Mouse (Mus musculus) intestine, embryonic 14.5 days (tissue): ENCODE results near the gene Sowahd. TPM values are rescaled to one million over a fixed set of nuclear protein-coding genes. Genes with fewer than 3 reads are reported as not detected.

Source experiments
- ATAC-seq: fragments of 200-750 bp; cut with Nextera tagmentation; replicated peaks from 2 replicates; pipeline ENCODE4 v1.8.0; 2017; ENCODE audit warnings: low read depth, moderate number of reproducible peaks, moderate TSS enrichment, moderate library complexity; ENCODE audit not compliant: low FRiP score, low TSS enrichment
- DNase-seq: peaks from one replicate; pipeline ENCODE4 v3.0.0-alpha.2; 2018; ENCODE audit warnings: low spot score
- H3K27ac ChIP-seq: fragments of 300-500 bp; sonication (generic); 2 replicates; pipeline ENCODE4 v1.5.1; 2014; ENCODE audit warnings: low read depth, mild to moderate bottlenecking, control low read depth
- H3K27me3 ChIP-seq: fragments of 300-500 bp; sonication (generic); replicated peaks from 2 replicates; pipeline ENCODE4 v1.6.1; 2014; ENCODE audit warnings: low read length, control low read depth; ENCODE audit not compliant: control insufficient read depth, insufficient read depth
- H3K36me3 ChIP-seq: fragments of 300-500 bp; sonication (generic); 2 replicates; pipeline ENCODE4 v1.6.1; 2014; ENCODE audit warnings: low read length, control low read depth; ENCODE audit not compliant: control insufficient read depth, insufficient read depth
- H3K4me1 ChIP-seq: fragments of 300-500 bp; sonication (generic); replicated peaks from 2 replicates; pipeline ENCODE4 v1.6.1; 2014; ENCODE audit warnings: low read length, control low read depth, mixed read lengths; ENCODE audit not compliant: control insufficient read depth, insufficient read depth
- H3K4me2 ChIP-seq: fragments of 300-500 bp; sonication (generic); 2 replicates; pipeline ENCODE4 v1.6.1; 2014; ENCODE audit warnings: low read length
- H3K4me3 ChIP-seq: fragments of 300-500 bp; sonication (generic); 2 replicates; pipeline ENCODE4 v1.5.1; 2014; ENCODE audit warnings: low read depth, low read length, control low read depth, mixed read lengths
- H3K9ac ChIP-seq: fragments of 300-500 bp; sonication (generic); 2 replicates; pipeline ENCODE4 v1.6.1; 2014; ENCODE audit warnings: mild to moderate bottlenecking, low read length
- H3K9me3 ChIP-seq: fragments of 300-500 bp; sonication (generic); 2 replicates; pipeline ENCODE4 v1.6.1; 2016; ENCODE audit warnings: low read length, control low read depth; ENCODE audit not compliant: control insufficient read depth
- WGBS: fragments of 180-500 bp; shearing (Covaris S2); extraction: QIAGEN DNeasy Blood & Tissue Kit; methylation state at CpG from one replicate; pipeline ENCODE4 v1.1.7; 2014; 5-methylcytosine and 5-hydroxymethylcytosine counted together
- polyA plus RNA-seq: library from polyadenylated mRNA; unstranded; fragments of >200 nt; fragmentation: Nextera tagmentation; extraction: Ambion mirVana; gene quantifications from 2 replicates; pipeline ENCODE4 v1.2.1, GENCODE M21; 2014

The Sowahd gene
- polyA plus RNA-seq, 1 experiment from 2014 or later: not detected

- H3K9me3 ChIP-seq: no peaks in the 10 kb centered on the region
- H3K4me1 ChIP-seq: no peaks in the 10 kb centered on the region
- ATAC-seq (peak; percentile 10; the same call in 1 of the 2 replicates), DNase-seq (peak; percentile 65)
- no peaks in the 10 kb centered on the region for H3K27me3 ChIP-seq
- H3K4me3 ChIP-seq: peak overlapping the region; percentile 59
- 9% methylated on average over 19 of the region's 19 CpGs for WGBS
- H3K36me3 ChIP-seq: peaks cover 20% of the 10 kb centered on the region
- H3K9ac ChIP-seq: peak overlapping the region; percentile 79
- H3K27ac ChIP-seq: peak overlapping the region; percentile 87
- H3K4me2 ChIP-seq: peak overlapping the region; percentile 61
Measured at GRCm38 (mm10) chrX:37084318-37084926, 35.8 kb downstream of the Sowahd start.

- DNase-seq (peak; percentile 86), ATAC-seq (peak; percentile 93)
- H3K27me3 ChIP-seq: no peaks in the 10 kb centered on the region
- peak within 1 kb of the TSS; percentile 79 for H3K9ac ChIP-seq
- H3K4me2 ChIP-seq: peak within 1 kb of the TSS; percentile 61
- H3K9me3 ChIP-seq: no peaks in the 10 kb centered on the region
- H3K27ac ChIP-seq: peak within 1 kb of the TSS; percentile 87
- 12% methylated on average over 38 of the region's 38 CpGs for WGBS
- H3K36me3 ChIP-seq: peaks cover 20% of the 10 kb centered on the region
- no peaks in the 10 kb centered on the region for H3K4me1 ChIP-seq
- H3K4me3 ChIP-seq: peak within 1 kb of the TSS; percentile 59
Measured at GRCm38 (mm10) chrX:37084927-37085660, 36.4 kb downstream of the Sowahd start, which contains the start of gene Rpl39. Gene Rpl39, minus strand, starts transcription at chrX:37085402.

DNA sequence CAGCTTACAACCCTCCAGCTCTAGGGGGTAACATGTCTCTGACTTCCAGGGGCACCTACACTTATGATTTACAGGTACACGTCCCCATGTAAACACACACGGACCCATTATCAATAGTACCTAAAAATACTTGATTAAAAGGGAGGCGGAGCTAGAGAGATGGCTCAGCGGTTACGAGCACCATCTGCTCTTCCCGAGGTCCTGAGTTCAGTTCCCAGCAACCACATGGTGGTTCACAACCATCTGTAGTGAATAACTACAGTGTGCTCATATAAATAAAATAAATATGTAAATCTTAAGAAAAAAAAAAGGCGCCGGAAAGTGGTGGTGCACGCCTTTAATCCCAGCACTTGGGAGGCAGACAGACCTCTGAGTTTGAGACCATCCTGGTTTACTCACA, 37.0 kb downstream of the Sowahd start:
- Histone ChIP-seq H3K36me3 (peaks cover 20% of the 10 kb centered on the region), H3K4me3 (peak overlapping the region; percentile 59), H3K4me1 (no peaks in the 10 kb centered on the region), H3K27me3 (no peaks in the 10 kb centered on the region), H3K9me3 (no peaks in the 10 kb centered on the region), H3K27ac (peak overlapping the region; percentile 87), H3K4me2 (peak overlapping the region; percentile 42), H3K9ac (peak overlapping the region; percentile 31)
- no peak for DNase-seq
- ATAC-seq: peak; percentile 57
- 16% methylated on average over 9 of the region's 9 CpGs for WGBS

- H3K36me3 ChIP-seq: peaks cover 8% of the 10 kb centered on the region
- no peak overlapping the region for H3K9ac ChIP-seq
- no peak overlapping the region for H3K4me2 ChIP-seq
- WGBS: 88% methylated on average over 1 of the region's 1 CpGs
- ATAC-seq: no peak
- no peak for DNase-seq
- no peak overlapping the region for H3K27ac ChIP-seq
- H3K9me3 ChIP-seq: no peaks in the 10 kb centered on the region
- no peaks in the 10 kb centered on the region for H3K27me3 ChIP-seq
- H3K4me3 ChIP-seq: no peak overlapping the region
- no peaks in the 10 kb centered on the region for H3K4me1 ChIP-seq
Measured at GRCm38 (mm10) chrX:37088778-37089177, 40.1 kb downstream of the Sowahd start.

- Histone ChIP-seq H3K9me3 (no peaks in the 10 kb centered on the region), H3K9ac (no peak overlapping the region), H3K4me2 (no peak overlapping the region), H3K4me1 (no peaks in the 10 kb centered on the region), H3K4me3 (no peak overlapping the region), H3K27me3 (no peaks in the 10 kb centered on the region), H3K27ac (no peak overlapping the region), H3K36me3 (peaks cover 11% of the 10 kb centered on the region)
- DNase-seq (no peak), ATAC-seq (no peak)
- 70% methylated on average over 3 of the region's 3 CpGs for WGBS
Measured at GRCm38 (mm10) chrX:37091457-37091856, 42.8 kb downstream of the Sowahd start.

GRCm38 (mm10) chrX:37095106-37095768, 46.6 kb downstream of the Sowahd start:
- Histone ChIP-seq H3K4me3 (no peak overlapping the region), H3K36me3 (peaks cover 29% of the 10 kb centered on the region), H3K9me3 (no peaks in the 10 kb centered on the region), H3K4me1 (no peaks in the 10 kb centered on the region), H3K4me2 (no peak overlapping the region), H3K27me3 (no peaks in the 10 kb centered on the region), H3K27ac (no peak overlapping the region), H3K9ac (no peak overlapping the region)
- ATAC-seq: no peak
- no peak for DNase-seq
- 94% methylated on average over 11 of the region's 11 CpGs for WGBS

DNA sequence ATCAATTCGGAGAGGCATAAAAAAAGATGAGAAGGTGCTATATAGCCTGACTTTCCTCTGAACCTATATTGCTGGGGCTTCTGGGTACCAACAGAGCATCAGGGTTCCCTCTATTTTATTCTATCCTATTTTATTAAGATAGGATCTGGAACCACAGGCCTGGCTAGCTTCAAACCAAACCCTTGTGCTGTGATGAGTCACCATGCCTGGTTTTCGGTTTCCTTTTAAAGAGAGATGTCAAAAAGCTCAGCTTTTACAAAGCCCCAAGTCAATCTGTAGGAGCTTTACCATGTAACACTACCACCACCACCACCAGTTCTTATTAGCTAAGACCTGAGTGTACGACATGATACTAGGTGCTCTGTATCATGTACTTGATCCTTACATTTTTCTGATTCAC, 50.0 kb downstream of the Sowahd start:
- Histone ChIP-seq H3K27ac (no peak overlapping the region), H3K4me3 (no peak overlapping the region), H3K36me3 (peaks cover 28% of the 10 kb centered on the region; the same call in 1 of the 2 replicates), H3K27me3 (no peaks in the 10 kb centered on the region), H3K4me2 (no peak overlapping the region), H3K9me3 (no peaks in the 10 kb centered on the region), H3K9ac (no peak overlapping the region), H3K4me1 (no peaks in the 10 kb centered on the region)
- no peak for ATAC-seq
- DNase-seq: no peak
- WGBS: 89% methylated on average over 3 of the region's 3 CpGs
